Mouse (Mus musculus): ENCODE data around the gene Zfp704.
A peak's percentile ranks its signal among the peaks of the same experiment; 100 is the strongest.

Zfp704 gene

GRCm38 (mm10) chr3:9554916-9555315 lies 55.0 kb downstream of the Zfp704 start:
- DNase-seq = no peak

GRCm38 (mm10) chr3:9552332-9552731 lies 57.6 kb downstream of the Zfp704 start:
- no peak for DNase-seq

GRCm38 (mm10) chr3:9550930-9551329 lies 59.0 kb downstream of the Zfp704 start:
- peak; percentile 24 to 30 for DNase-seq

- DNase-seq = peak; percentile 53 to 54
Observed at GRCm38 (mm10) chr3:9549815-9550214, 60.1 kb downstream of the Zfp704 start.

- DNase-seq = no peak
Observed at GRCm38 (mm10) chr3:9548188-9548587, 61.7 kb downstream of the Zfp704 start.

- DNase-seq = no peak
Observed at GRCm38 (mm10) chr3:9546882-9547620, 62.8 kb downstream of the Zfp704 start.

- no peak for DNase-seq
Observed at GRCm38 (mm10) chr3:9544421-9544820, 65.5 kb downstream of the Zfp704 start.

GRCm38 (mm10) chr3:9543916-9544315 lies 66.0 kb downstream of the Zfp704 start:
- DNase-seq = no peak

GRCm38 (mm10) chr3:9543463-9543862 lies 66.4 kb downstream of the Zfp704 start:
- DNase-seq = no peak

- no peak for DNase-seq
Observed at GRCm38 (mm10) chr3:9541561-9541960, 68.3 kb downstream of the Zfp704 start.

GRCm38 (mm10) chr3:9538510-9538909 lies 71.4 kb downstream of the Zfp704 start:
- no peak for DNase-seq

GRCm38 (mm10) chr3:9537889-9538288 lies 72.0 kb downstream of the Zfp704 start:
- no peak for DNase-seq

GRCm38 (mm10) chr3:9530097-9530780 lies 79.6 kb downstream of the Zfp704 start:
- DNase-seq = no peak

- no peak for DNase-seq
Observed at GRCm38 (mm10) chr3:9524429-9524828, 85.5 kb downstream of the Zfp704 start.

GRCm38 (mm10) chr3:9523081-9523932 lies 86.6 kb downstream of the Zfp704 start:
- DNase-seq = no peak

- DNase-seq = no peak
Observed at GRCm38 (mm10) chr3:9522009-9522408, 87.9 kb downstream of the Zfp704 start.

GRCm38 (mm10) chr3:9520728-9521054 lies 89.2 kb downstream of the Zfp704 start:
- no peak for DNase-seq

- DNase-seq = peak; percentile 62 to 69
Observed at GRCm38 (mm10) chr3:9520051-9520727, 89.7 kb downstream of the Zfp704 start.

GRCm38 (mm10) chr3:9519491-9519890 lies 90.4 kb downstream of the Zfp704 start:
- DNase-seq = no peak

GRCm38 (mm10) chr3:9518936-9519335 lies 90.9 kb downstream of the Zfp704 start:
- no peak for DNase-seq

- no peak for DNase-seq
Observed at GRCm38 (mm10) chr3:9516119-9516855, 93.6 kb downstream of the Zfp704 start.

GRCm38 (mm10) chr3:9515527-9515926 lies 94.4 kb downstream of the Zfp704 start:
- no peak for DNase-seq

All from thymus, postnatal 36 days (tissue).